Mouse (Mus musculus): ENCODE results near the gene Jph4.

- no peak for TF ChIP-seq CTCF (IDR thresholded peaks at IDR 0.05)
- TF ChIP-seq EP300 (IDR thresholded peaks at IDR 0.05; ENCODE audit: insufficient read depth, low read depth, low read length): no peak
- no peak for TF ChIP-seq POLR2A (IDR thresholded peaks at IDR 0.05; ENCODE audit: insufficient read depth, low read depth, low read length)
Observed at GRCm38 (mm10) chr14:55089199-55089947, 27.4 kb downstream of the Jph4 start.
